Mouse (Mus musculus): Measurements from ENCODE around the gene Mug1.
"Not testable (repeated sequence)": the region's sequence is repeated elsewhere in the genome, so short reads cannot be mapped to it uniquely, and the experiment has no call there.

The Mug1 gene

GRCm38 (mm10) chr6:121838271-121838670 lies at the start of gene Mug1:
Gene Mug1, plus strand, starts transcription at chr6:121838541.
- not testable (repeated sequence) for DNase-seq (ENCODE audit: extremely low spot score)

- DNase-seq (ENCODE audit: extremely low spot score) = no peak
Measured at GRCm38 (mm10) chr6:121828034-121828433, 10.3 kb upstream of the Mug1 start.

- DNase-seq (ENCODE audit: extremely low spot score) = no peak
Measured at GRCm38 (mm10) chr6:121836361-121836760, 2.0 kb upstream of the Mug1 start.

- no peak for DNase-seq (ENCODE audit: extremely low spot score)
Measured at GRCm38 (mm10) chr6:121848378-121848777, 10.0 kb downstream of the Mug1 start.
